Mouse (Mus musculus): ENCODE results near the gene Stat4.

GRCm38 (mm10) chr1:52144907-52145306 lies 158.0 kb downstream of the Stat4 start:
- TF ChIP-seq GATA1 (IDR thresholded peaks at IDR 0.05; ENCODE audit: borderline replicate concordance, low read length) (no peak), FLI1 (IDR thresholded peaks at IDR 0.05; ENCODE audit: low read length) (no peak)
